Mouse (Mus musculus) limb, embryonic 12.5 days (tissue): Measurements from ENCODE around the gene Gm11437. TPM values are rescaled to one million over a fixed set of nuclear protein-coding genes. Genes with fewer than 3 reads are reported as not detected.

ENCODE experiments used
- ATAC-seq: fragments of 200-750 bp; cut with Nextera tagmentation; 2 replicates; pipeline ENCODE4 v1.8.0; 2017; ENCODE audit warnings: low read depth, moderate TSS enrichment; ENCODE audit not compliant: insufficient number of reproducible peaks, insufficient read depth, low FRiP score, low TSS enrichment
- H3K27ac ChIP-seq: fragments of 300-500 bp; sonication (generic); 2 replicates; pipeline ENCODE4 v1.5.1; 2016; ENCODE audit warnings: mild to moderate bottlenecking, moderate library complexity
- H3K27me3 ChIP-seq: fragments of 300-500 bp; sonication (generic); 2 replicates; pipeline ENCODE4 v1.6.1; 2016; ENCODE audit warnings: mild to moderate bottlenecking, moderate library complexity
- H3K36me3 ChIP-seq: fragments of 300-500 bp; sonication (generic); 2 replicates; pipeline ENCODE4 v1.6.1; 2016; ENCODE audit warnings: mild to moderate bottlenecking, moderate library complexity
- H3K4me1 ChIP-seq: fragments of 300-500 bp; sonication (generic); replicated peaks from 2 replicates; pipeline ENCODE4 v1.6.1; 2016
- H3K4me2 ChIP-seq: fragments of 300-500 bp; sonication (generic); 2 replicates; pipeline ENCODE4 v1.6.1; 2016; ENCODE audit warnings: mild to moderate bottlenecking, moderate library complexity
- H3K4me3 ChIP-seq: fragments of 300-500 bp; sonication (generic); replicated peaks from 2 replicates; pipeline ENCODE4 v1.5.1; 2016; ENCODE audit warnings: mild to moderate bottlenecking
- H3K9ac ChIP-seq: fragments of 300-500 bp; sonication (generic); replicated peaks from 2 replicates; pipeline ENCODE4 v1.6.1; 2016; ENCODE audit warnings: mild to moderate bottlenecking, moderate library complexity
- H3K9me3 ChIP-seq: fragments of 300-500 bp; sonication (generic); 2 replicates; pipeline ENCODE4 v1.6.1; 2016; ENCODE audit warnings: mild to moderate bottlenecking, moderate library complexity
- WGBS: fragments of 180-500 bp; shearing (Covaris S2); methylation state at CpG from one replicate; pipeline ENCODE4 v1.1.7; 2016; 5-methylcytosine and 5-hydroxymethylcytosine counted together
- polyA plus RNA-seq: library from polyadenylated mRNA; unstranded; fragments of >200 nt; fragmentation: Nextera tagmentation; extraction: Ambion mirVana; gene quantifications from 2 replicates; pipeline ENCODE4 v1.2.1, GENCODE M21; 2016

Gene Gm11437
- polyA plus RNA-seq, 1 experiment from 2014 or later, result not detected

DNA sequence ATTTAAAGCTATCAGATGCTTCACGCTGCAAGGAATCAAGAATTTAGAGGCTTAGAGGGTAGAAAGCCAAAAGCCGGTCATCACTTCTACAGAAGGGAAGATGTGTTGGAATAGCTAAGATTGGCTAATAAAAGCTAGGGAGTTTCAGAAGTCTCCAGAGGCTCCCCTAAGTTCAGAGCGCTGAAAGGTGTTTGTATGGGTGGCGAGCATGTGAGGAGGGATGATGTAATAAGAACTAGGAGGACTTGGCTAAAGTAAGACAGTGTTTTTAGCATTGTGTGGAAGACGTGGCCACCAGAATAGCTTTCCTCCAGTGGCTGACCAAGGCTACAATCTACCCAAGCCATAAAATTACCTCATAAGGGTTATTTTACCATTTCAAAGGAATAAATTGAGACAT, 53.7 kb downstream of the Gm11437 start:
- Histone ChIP-seq H3K4me3 (no peak overlapping the region), H3K4me2 (no peak overlapping the region), H3K4me1 (no peaks in the 10 kb centered on the region), H3K27me3 (no peaks in the 10 kb centered on the region), H3K36me3 (peaks cover 76% of the 10 kb centered on the region), H3K27ac (no peak overlapping the region), H3K9me3 (no peaks in the 10 kb centered on the region), H3K9ac (no peak overlapping the region)
- ATAC-seq, result no peak
- WGBS, result 92% methylated on average over 5 of the region's 5 CpGs

DNA sequence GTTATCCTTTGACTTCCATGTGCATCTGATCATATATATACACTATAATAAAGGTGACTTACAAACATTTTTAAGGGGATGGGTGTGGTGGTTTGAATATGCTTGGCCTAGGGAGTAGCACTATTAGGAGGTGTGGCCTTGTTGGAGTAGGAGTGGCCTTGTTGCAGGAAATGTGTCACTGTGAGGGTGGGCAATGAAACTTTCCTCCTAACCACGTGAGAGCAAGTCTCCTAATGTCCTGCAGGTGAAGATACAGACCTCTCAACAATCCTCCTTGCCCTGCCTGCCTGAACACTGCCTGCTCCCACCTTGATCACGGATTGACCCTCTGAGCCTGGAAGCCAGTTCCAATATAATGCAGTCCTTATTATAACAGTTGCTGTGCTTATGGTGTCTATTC, 60.1 kb downstream of the Gm11437 start:
- no peaks in the 10 kb centered on the region for H3K4me1 ChIP-seq
- no peaks in the 10 kb centered on the region for H3K27me3 ChIP-seq
- no peak overlapping the region for H3K4me3 ChIP-seq
- no peak overlapping the region for H3K9ac ChIP-seq
- no peak overlapping the region for H3K4me2 ChIP-seq
- peaks cover 93% of the 10 kb centered on the region for H3K36me3 ChIP-seq
- H3K9me3 ChIP-seq, result no peaks in the 10 kb centered on the region
- no peak overlapping the region for H3K27ac ChIP-seq
- no peak for ATAC-seq
- 68% methylated on average over 2 of the region's 2 CpGs for WGBS

DNA sequence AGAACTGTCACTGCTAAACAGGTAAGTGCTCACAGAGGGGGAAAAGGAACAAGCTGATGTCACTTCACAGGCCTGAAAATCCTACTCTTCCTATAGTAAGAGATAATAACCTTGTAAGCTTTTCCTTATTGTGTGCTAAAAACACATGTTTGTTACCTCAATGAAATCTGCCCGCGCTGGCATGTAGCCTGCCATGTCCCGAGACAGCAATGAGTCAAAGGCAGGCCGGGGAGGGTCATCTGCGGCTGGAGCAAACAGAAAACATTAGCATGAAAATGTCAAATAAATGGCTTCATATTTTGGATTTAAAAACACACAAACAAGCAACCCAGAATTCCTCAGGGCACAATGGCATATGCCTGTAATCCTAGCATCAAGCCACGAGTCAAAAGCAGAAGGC, 63.2 kb downstream of the Gm11437 start:
- Histone ChIP-seq H3K4me1 (no peaks in the 10 kb centered on the region), H3K4me3 (no peak overlapping the region), H3K27me3 (no peaks in the 10 kb centered on the region), H3K9me3 (no peaks in the 10 kb centered on the region), H3K27ac (no peak overlapping the region), H3K4me2 (no peak overlapping the region), H3K9ac (no peak overlapping the region), H3K36me3 (peaks cover 95% of the 10 kb centered on the region)
- whole genome bisulfite sequencing, result 91% methylated on average over 6 of the region's 6 CpGs
- no peak for ATAC-seq

DNA sequence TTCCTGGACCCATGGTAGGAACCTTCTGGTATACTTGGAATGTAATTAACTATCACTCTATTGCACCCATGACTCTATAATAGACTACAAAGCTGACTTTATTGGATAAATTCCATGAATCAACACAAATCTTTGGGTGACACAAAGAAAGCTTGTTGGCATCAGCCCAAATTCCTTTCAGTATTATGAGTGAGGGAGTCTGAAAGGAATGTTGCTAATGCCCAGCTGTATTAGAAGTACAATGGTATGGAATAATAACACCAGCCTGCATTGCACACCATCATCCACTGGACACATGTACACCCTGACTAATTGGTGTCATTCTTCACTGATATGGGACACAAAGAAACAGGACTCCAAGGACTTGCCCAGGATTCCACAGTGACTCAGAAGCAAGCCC, 66.1 kb downstream of the Gm11437 start:
- Histone ChIP-seq H3K9ac (no peak overlapping the region), H3K27me3 (no peaks in the 10 kb centered on the region), H3K36me3 (peaks cover 93% of the 10 kb centered on the region), H3K4me3 (no peak overlapping the region), H3K9me3 (no peaks in the 10 kb centered on the region), H3K4me2 (no peak overlapping the region), H3K4me1 (no peaks in the 10 kb centered on the region), H3K27ac (no peak overlapping the region)
- ATAC-seq, result no peak

Other genes with a start within 250 kb of the Gm11437 start
- gene Ddx52, start 225.4 kb downstream of the Gm11437 start, polyA plus RNA-seq, result 39.6 and 47.8 TPM in 2 replicates
- 7.7 and 8.6 TPM in 2 replicates for gene Synrg, start 203.0 kb downstream of the Gm11437 start, polyA plus RNA-seq
- gene Dusp14, start 98.2 kb downstream of the Gm11437 start, polyA plus RNA-seq, result 9.6 TPM in 2 replicates
- 41.2 and 41.3 TPM in 2 replicates for gene Tada2a, start 37.9 kb downstream of the Gm11437 start, polyA plus RNA-seq
- 22.5 and 26.2 TPM in 2 replicates for gene Acaca, start 37.8 kb downstream of the Gm11437 start, polyA plus RNA-seq